Mouse (Mus musculus) CD4-positive naive resting alpha-beta T cell, adult 76 days (primary cell): Measurements from ENCODE around the gene Hoxc8. TPM values are rescaled to one million over a fixed set of nuclear protein-coding genes. Genes with fewer than 3 reads are reported as not detected.

ENCODE experiments used
- total RNA-seq: library from RNA; stranded (reverse); gene quantifications from one replicate; pipeline ENCODE4 v1.2.4, GENCODE M21; 2023

The Hoxc8 gene
- total RNA-seq = not detected

DNA sequence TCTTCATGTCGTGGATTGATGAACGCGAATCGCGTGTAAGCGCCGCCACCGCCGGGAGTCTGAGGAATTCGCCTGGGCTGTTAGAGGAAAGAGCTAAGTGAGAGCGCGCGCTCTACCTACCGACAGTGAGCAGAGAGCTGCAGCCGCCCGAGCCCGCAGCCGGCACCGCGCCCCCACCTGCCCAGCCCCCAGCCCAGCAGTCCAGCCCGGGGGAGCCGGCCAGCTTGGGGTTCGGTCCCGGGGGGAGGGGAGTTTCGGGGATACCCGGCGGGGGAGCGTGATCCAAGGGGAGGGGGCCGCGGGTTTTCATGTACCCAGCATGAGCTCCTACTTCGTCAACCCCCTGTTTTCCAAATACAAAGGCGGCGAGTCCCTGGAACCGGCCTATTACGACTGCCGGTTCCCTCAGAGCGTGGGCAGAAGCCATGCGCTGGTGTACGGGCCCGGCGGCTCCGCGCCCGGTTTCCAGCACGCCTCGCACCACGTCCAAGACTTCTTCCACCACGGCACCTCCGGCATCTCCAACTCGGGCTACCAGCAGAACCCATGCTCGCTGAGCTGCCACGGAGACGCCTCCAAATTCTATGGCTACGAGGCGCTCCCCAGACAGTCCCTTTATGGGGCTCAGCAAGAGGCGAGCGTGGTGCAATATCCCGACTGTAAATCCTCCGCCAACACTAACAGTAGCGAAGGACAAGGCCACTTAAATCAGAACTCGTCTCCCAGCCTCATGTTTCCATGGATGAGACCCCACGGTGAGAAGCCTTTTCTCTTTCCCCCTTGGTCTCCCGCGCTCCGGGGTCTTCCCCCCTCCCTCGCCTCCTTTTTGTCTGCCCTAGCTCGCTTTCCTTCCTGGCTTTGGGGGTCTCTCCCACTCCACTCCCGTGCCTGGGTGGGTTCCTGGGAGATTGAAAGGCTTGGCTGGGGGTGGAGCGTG lies at the start of gene Hoxc8:
Hoxc8 (plus strand) TSS at position 147 of the 937 bp plus-strand sequence.

DNA sequence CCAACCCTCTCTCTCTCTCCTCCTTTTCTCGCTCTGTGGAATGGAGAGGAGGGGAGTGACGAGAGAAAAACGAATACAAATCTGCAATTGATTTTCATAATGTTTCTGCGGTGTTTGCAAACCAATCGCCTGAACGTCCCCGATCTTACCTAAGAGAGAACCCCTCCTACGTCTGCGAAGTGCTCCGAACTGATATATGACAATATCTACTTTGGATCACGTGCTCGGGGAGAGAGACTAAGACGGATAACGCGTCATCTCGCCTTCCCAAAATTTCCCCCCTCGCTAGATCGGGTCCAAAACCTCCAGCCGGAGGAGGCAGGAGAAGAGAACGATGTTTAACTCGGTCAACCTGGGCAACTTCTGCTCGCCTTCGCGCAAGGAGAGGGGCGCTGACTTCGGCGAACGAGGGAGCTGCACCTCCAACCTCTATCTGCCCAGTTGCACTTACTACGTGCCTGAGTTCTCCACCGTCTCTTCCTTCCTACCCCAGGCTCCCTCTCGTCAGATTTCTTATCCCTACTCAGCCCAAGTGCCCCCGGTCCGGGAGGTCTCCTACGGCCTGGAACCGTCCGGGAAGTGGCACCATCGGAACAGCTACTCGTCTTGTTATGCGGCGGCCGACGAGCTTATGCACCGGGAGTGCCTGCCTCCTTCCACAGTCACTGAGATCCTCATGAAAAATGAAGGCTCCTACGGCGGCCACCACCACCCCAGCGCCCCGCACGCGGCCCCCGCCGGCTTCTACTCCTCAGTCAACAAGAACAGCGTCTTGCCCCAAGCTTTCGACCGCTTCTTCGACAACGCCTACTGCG lies 36.0 kb upstream of the Hoxc8 start, which contains the start of gene Hoxc11:
Hoxc11 (plus strand) TSS at position 236 of the 815 bp plus-strand sequence.

DNA sequence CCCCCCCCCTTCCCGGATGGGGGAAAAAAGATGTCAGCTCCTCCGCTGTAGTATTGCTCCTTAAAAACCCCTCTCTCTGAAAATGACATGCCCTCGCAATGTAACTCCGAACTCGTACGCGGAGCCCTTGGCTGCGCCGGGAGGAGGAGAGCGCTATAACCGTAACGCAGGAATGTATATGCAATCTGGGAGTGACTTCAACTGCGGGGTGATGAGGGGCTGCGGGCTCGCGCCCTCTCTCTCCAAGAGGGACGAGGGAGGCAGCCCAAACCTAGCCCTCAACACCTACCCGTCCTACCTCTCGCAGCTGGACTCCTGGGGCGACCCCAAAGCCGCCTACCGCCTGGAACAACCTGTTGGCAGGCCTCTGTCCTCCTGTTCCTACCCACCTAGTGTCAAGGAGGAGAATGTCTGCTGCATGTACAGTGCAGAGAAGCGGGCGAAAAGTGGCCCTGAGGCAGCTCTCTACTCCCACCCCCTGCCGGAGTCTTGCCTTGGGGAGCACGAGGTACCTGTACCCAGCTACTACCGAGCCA lies 23.6 kb upstream of the Hoxc8 start, which contains the start of gene Hoxc10:
Hoxc10 (plus strand) TSS at position 21 of the 536 bp plus-strand sequence.

DNA sequence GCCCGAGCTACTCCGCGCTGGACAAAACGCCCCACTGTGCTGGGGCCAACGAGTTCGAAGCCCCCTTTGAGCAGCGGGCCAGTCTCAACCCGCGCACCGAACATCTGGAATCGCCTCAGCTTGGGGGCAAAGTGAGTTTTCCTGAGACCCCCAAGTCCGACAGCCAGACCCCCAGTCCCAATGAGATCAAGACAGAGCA lies 23.2 kb upstream of the Hoxc8 start, which contains the start of gene Hoxc5:
Hoxc5 (plus strand) TSS at position 132 of the 199 bp plus-strand sequence.

DNA sequence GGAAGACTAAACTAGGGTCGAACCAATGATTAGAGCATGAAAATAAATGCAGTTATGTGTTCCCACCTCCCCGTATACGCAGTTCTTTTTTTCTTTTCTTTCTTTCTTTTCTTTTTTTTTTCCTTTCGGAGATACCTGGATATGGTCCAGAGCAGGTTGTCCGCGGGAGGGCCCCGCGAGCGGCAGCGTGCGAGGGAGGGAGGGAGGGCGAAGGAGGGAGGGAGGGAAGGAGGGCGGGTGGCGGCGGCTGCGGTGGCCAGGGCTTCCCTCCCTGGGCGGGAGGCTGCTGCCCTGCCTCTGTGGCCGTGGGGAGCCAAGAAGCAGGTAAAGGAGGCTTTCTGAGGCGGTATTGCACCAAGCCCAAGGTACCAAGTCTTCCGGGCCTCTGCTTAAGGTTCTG lies 14.2 kb upstream of the Hoxc8 start, which contains the start of gene Hoxc9:
Hoxc9 (plus strand) TSS at position 269 of the 400 bp plus-strand sequence.

DNA sequence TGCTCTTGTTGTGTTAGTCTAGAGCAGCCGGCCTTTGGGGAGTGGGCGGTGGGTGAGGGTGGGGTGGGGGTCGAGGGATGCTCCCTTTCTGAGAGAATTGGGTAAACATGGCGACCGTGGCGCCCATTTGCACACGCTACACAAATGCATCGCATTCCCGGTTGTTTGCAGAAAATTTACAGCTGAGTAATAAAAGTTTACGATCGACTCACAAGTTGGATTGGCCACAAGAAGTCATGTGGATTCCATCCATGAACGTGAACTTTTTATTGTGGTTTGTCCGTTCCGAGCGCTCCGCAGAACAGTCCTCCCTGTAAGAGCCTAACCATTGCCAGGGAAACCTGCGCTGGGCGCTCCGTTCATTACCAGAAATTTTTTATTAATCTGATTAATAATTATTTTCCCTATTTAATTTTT lies 7.5 kb downstream of the Hoxc8 start, which contains the start of gene Hoxc6:
Hoxc6 (plus strand) TSS at position 319 of the 417 bp plus-strand sequence.

DNA sequence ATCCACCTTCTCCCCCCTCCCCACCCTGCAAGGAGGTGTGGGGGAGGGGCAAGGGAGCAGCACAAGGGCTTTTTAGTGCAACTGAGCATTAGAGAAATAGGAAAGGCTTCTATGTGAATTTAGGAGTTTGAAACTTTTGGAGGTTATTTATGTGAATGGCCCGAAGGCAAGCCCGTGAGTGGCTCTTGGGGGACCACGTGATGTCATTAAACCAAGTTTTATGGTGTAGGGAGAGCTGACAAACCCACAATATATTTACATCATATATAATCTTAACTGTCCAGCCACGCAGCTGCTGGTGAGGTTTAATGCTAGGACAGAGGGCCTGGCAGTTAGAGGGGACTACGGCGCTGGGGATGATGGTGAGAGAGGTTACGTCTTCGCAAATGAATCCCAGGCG lies 28.2 kb downstream of the Hoxc8 start, which contains the start of gene Hoxc4:
Hoxc4 (plus strand) TSS at position 299 of the 400 bp plus-strand sequence.

Other genes with a start within 250 kb of the Hoxc8 start
- gene Hoxc13, start 69.5 kb upstream of the Hoxc8 start, total RNA-seq = not detected
- not detected for gene Hoxc12, start 53.9 kb upstream of the Hoxc8 start, total RNA-seq
- gene Hoxc11, start 36.2 kb upstream of the Hoxc8 start, total RNA-seq = not detected
- gene Hoxc10, start 23.8 kb upstream of the Hoxc8 start, total RNA-seq = not detected
- not detected for gene Hoxc5, start 23.2 kb upstream of the Hoxc8 start, total RNA-seq
- not detected for gene Hoxc9, start 14.2 kb upstream of the Hoxc8 start, total RNA-seq
- not detected for gene Hoxc6, start 7.7 kb downstream of the Hoxc8 start, total RNA-seq
- not detected for gene Hoxc4, start 28.3 kb downstream of the Hoxc8 start, total RNA-seq
- gene Smug1, start 176.5 kb downstream of the Hoxc8 start, total RNA-seq = 6.0 TPM
- gene Cbx5, start 249.2 kb downstream of the Hoxc8 start, total RNA-seq = 24.0 TPM
- gene Hnrnpa1, start 249.8 kb downstream of the Hoxc8 start, total RNA-seq = 659 TPM